Mouse (Mus musculus): ENCODE data around the gene Smarcc1. TPM values are rescaled to one million over a fixed set of nuclear protein-coding genes. Genes with fewer than 3 reads are reported as not detected.
"Not testable (repeated sequence)": the region's sequence is repeated elsewhere in the genome, so short reads cannot be mapped to it uniquely, and the experiment has no call there.

Smarcc1 gene
- polyA plus RNA-seq, 1 experiment from 2014 or later, result 190 TPM

GRCm38 (mm10) chr9:110121424-110121823, 3.9 kb downstream of the Smarcc1 start:
- WGBS, result 80% methylated on average over 4 of the region's 4 CpGs
- H3K9ac ChIP-seq (ENCODE audit: low read length), result no peak overlapping the region
- H3K4me3 ChIP-seq (ENCODE audit: low read depth, low read length), result no peak overlapping the region
- no peak for ATAC-seq (replicated peaks; ENCODE audit: low FRiP score)
- DNase-seq (ENCODE audit: low spot score), result no peak
- H3K27me3 ChIP-seq (ENCODE audit: control insufficient read depth, insufficient read depth, low read length), result no peaks in the 10 kb centered on the region
- no peaks in the 10 kb centered on the region for H3K9me3 ChIP-seq (ENCODE audit: control insufficient read depth, low read length)
- H3K36me3 ChIP-seq (ENCODE audit: control insufficient read depth, insufficient read depth, low read length), result no peaks in the 10 kb centered on the region
- H3K4me1 ChIP-seq (replicated peaks; ENCODE audit: control insufficient read depth, insufficient read depth, low read length), result peaks cover 6% of the 10 kb centered on the region; the same call in 1 of the 2 replicates
- no peak overlapping the region for H3K27ac ChIP-seq (ENCODE audit: low read depth, low read length)
- no peak overlapping the region for H3K4me2 ChIP-seq (ENCODE audit: low read depth, low read length, severe bottlenecking)

- no peaks in the 10 kb centered on the region for H3K36me3 ChIP-seq (ENCODE audit: control insufficient read depth, insufficient read depth, low read length)
- H3K9me3 ChIP-seq (ENCODE audit: control insufficient read depth, low read length), result no peaks in the 10 kb centered on the region
- no peak overlapping the region for H3K9ac ChIP-seq (ENCODE audit: low read length)
- no peaks in the 10 kb centered on the region for H3K27me3 ChIP-seq (ENCODE audit: control insufficient read depth, insufficient read depth, low read length)
- H3K4me3 ChIP-seq (ENCODE audit: low read depth, low read length), result no peak overlapping the region
- no peak for DNase-seq (ENCODE audit: low spot score)
- peaks cover 3% of the 10 kb centered on the region; the same call in 1 of the 2 replicates for H3K4me1 ChIP-seq (replicated peaks; ENCODE audit: control insufficient read depth, insufficient read depth, low read length)
- no peak overlapping the region for H3K4me2 ChIP-seq (ENCODE audit: low read depth, low read length, severe bottlenecking)
- 79% methylated on average over 2 of the region's 2 CpGs for WGBS
- no peak for ATAC-seq (replicated peaks; ENCODE audit: low FRiP score)
- no peak overlapping the region for H3K27ac ChIP-seq (ENCODE audit: low read depth, low read length)
Observed at GRCm38 (mm10) chr9:110123322-110123721, 5.8 kb downstream of the Smarcc1 start.

GRCm38 (mm10) chr9:110124008-110124540, 6.6 kb downstream of the Smarcc1 start:
- not testable (repeated sequence) for ATAC-seq (replicated peaks; ENCODE audit: low FRiP score); H3K4me2 ChIP-seq (ENCODE audit: low read depth, low read length, severe bottlenecking); H3K27ac ChIP-seq (ENCODE audit: low read depth, low read length); H3K27me3 ChIP-seq (ENCODE audit: control insufficient read depth, insufficient read depth, low read length); H3K4me3 ChIP-seq (ENCODE audit: low read depth, low read length); H3K9ac ChIP-seq (ENCODE audit: low read length); H3K36me3 ChIP-seq (ENCODE audit: control insufficient read depth, insufficient read depth, low read length); DNase-seq (ENCODE audit: low spot score); H3K4me1 ChIP-seq (replicated peaks; ENCODE audit: control insufficient read depth, insufficient read depth, low read length); H3K9me3 ChIP-seq (ENCODE audit: control insufficient read depth, low read length)
- 51% methylated on average over 2 of the region's 2 CpGs for WGBS

GRCm38 (mm10) chr9:110130896-110131524, 13.5 kb downstream of the Smarcc1 start:
- H3K27ac ChIP-seq (ENCODE audit: low read depth, low read length), result peak overlapping the region; percentile 91
- H3K36me3 ChIP-seq (ENCODE audit: control insufficient read depth, insufficient read depth, low read length), result no peaks in the 10 kb centered on the region
- peak overlapping the region; percentile 97 for H3K9ac ChIP-seq (ENCODE audit: low read length)
- ATAC-seq (replicated peaks; ENCODE audit: low FRiP score) (no peak), DNase-seq (ENCODE audit: low spot score) (no peak)
- H3K4me2 ChIP-seq (ENCODE audit: low read depth, low read length, severe bottlenecking), result peak overlapping the region; percentile 72
- WGBS, result 34% methylated on average over 10 of the region's 10 CpGs
- H3K27me3 ChIP-seq (ENCODE audit: control insufficient read depth, insufficient read depth, low read length), result no peaks in the 10 kb centered on the region
- peaks cover 8% of the 10 kb centered on the region; the same call in 1 of the 2 replicates for H3K4me1 ChIP-seq (replicated peaks; ENCODE audit: control insufficient read depth, insufficient read depth, low read length)
- H3K4me3 ChIP-seq (ENCODE audit: low read depth, low read length), result peak overlapping the region; percentile 90
- no peaks in the 10 kb centered on the region for H3K9me3 ChIP-seq (ENCODE audit: control insufficient read depth, low read length)

- peak overlapping the region; percentile 97 for H3K9ac ChIP-seq (ENCODE audit: low read length)
- peak overlapping the region; percentile 90 for H3K4me3 ChIP-seq (ENCODE audit: low read depth, low read length)
- no peaks in the 10 kb centered on the region for H3K36me3 ChIP-seq (ENCODE audit: control insufficient read depth, insufficient read depth, low read length)
- no peaks in the 10 kb centered on the region for H3K27me3 ChIP-seq (ENCODE audit: control insufficient read depth, insufficient read depth, low read length)
- peak; percentile 94 for ATAC-seq (replicated peaks; ENCODE audit: low FRiP score)
- no peaks in the 10 kb centered on the region for H3K9me3 ChIP-seq (ENCODE audit: control insufficient read depth, low read length)
- WGBS, result under 1% methylated on average over 61 of the region's 64 CpGs
- H3K4me1 ChIP-seq (replicated peaks; ENCODE audit: control insufficient read depth, insufficient read depth, low read length), result peaks cover 8% of the 10 kb centered on the region; the same call in 1 of the 2 replicates
- H3K27ac ChIP-seq (ENCODE audit: low read depth, low read length), result peak overlapping the region; percentile 91
- DNase-seq (ENCODE audit: low spot score), result peak; percentile 100
- peak overlapping the region; percentile 72 for H3K4me2 ChIP-seq (ENCODE audit: low read depth, low read length, severe bottlenecking)
Observed at GRCm38 (mm10) chr9:110131525-110132197, 14.2 kb downstream of the Smarcc1 start.

- Histone ChIP-seq H3K4me1 (replicated peaks; ENCODE audit: control insufficient read depth, insufficient read depth, low read length) (peaks cover 8% of the 10 kb centered on the region; the same call in 1 of the 2 replicates), H3K9ac (ENCODE audit: low read length) (peak overlapping the region; percentile 97), H3K4me3 (ENCODE audit: low read depth, low read length) (peak overlapping the region; percentile 90), H3K36me3 (ENCODE audit: control insufficient read depth, insufficient read depth, low read length) (no peaks in the 10 kb centered on the region; the same call in 1 of the 2 replicates), H3K27me3 (ENCODE audit: control insufficient read depth, insufficient read depth, low read length) (no peaks in the 10 kb centered on the region), H3K4me2 (ENCODE audit: low read depth, low read length, severe bottlenecking) (peak overlapping the region; percentile 72), H3K27ac (ENCODE audit: low read depth, low read length) (peak overlapping the region; percentile 91), H3K9me3 (ENCODE audit: control insufficient read depth, low read length) (no peaks in the 10 kb centered on the region)
- ATAC-seq (replicated peaks; ENCODE audit: low FRiP score) (peak; percentile 73), DNase-seq (ENCODE audit: low spot score) (peak; percentile 87)
- under 1% methylated on average over 38 of the region's 38 CpGs for WGBS
Observed at GRCm38 (mm10) chr9:110132201-110132605, 14.7 kb downstream of the Smarcc1 start.

- Histone ChIP-seq H3K9ac (ENCODE audit: low read length) (peak overlapping the region; percentile 97), H3K27ac (ENCODE audit: low read depth, low read length) (no peak overlapping the region), H3K9me3 (ENCODE audit: control insufficient read depth, low read length) (no peaks in the 10 kb centered on the region), H3K4me3 (ENCODE audit: low read depth, low read length) (peak overlapping the region; percentile 90), H3K27me3 (ENCODE audit: control insufficient read depth, insufficient read depth, low read length) (no peaks in the 10 kb centered on the region), H3K36me3 (ENCODE audit: control insufficient read depth, insufficient read depth, low read length) (no peaks in the 10 kb centered on the region; the same call in 1 of the 2 replicates), H3K4me2 (ENCODE audit: low read depth, low read length, severe bottlenecking) (peak overlapping the region; percentile 72), H3K4me1 (replicated peaks; ENCODE audit: control insufficient read depth, insufficient read depth, low read length) (peaks cover 8% of the 10 kb centered on the region; the same call in 1 of the 2 replicates)
- no peak for DNase-seq (ENCODE audit: low spot score)
- 67% methylated on average over 6 of the region's 6 CpGs for WGBS
- ATAC-seq (replicated peaks; ENCODE audit: low FRiP score), result no peak
Observed at GRCm38 (mm10) chr9:110132921-110133320, 15.4 kb downstream of the Smarcc1 start.

GRCm38 (mm10) chr9:110134176-110134575, 16.7 kb downstream of the Smarcc1 start:
- no peak overlapping the region for H3K9ac ChIP-seq (ENCODE audit: low read length)
- WGBS, result 81% methylated on average over 5 of the region's 5 CpGs
- H3K36me3 ChIP-seq (ENCODE audit: control insufficient read depth, insufficient read depth, low read length), result no peaks in the 10 kb centered on the region; the same call in 1 of the 2 replicates
- DNase-seq (ENCODE audit: low spot score) (no peak), ATAC-seq (replicated peaks; ENCODE audit: low FRiP score) (no peak)
- H3K4me1 ChIP-seq (replicated peaks; ENCODE audit: control insufficient read depth, insufficient read depth, low read length), result peaks cover 8% of the 10 kb centered on the region; the same call in 1 of the 2 replicates
- H3K4me2 ChIP-seq (ENCODE audit: low read depth, low read length, severe bottlenecking), result peak overlapping the region; percentile 72; the same call in 1 of the 2 replicates
- H3K27ac ChIP-seq (ENCODE audit: low read depth, low read length), result no peak overlapping the region
- no peaks in the 10 kb centered on the region for H3K9me3 ChIP-seq (ENCODE audit: control insufficient read depth, low read length)
- peak overlapping the region; percentile 90; the same call in 1 of the 2 replicates for H3K4me3 ChIP-seq (ENCODE audit: low read depth, low read length)
- H3K27me3 ChIP-seq (ENCODE audit: control insufficient read depth, insufficient read depth, low read length), result no peaks in the 10 kb centered on the region

All from forebrain, embryonic 11.5 days (tissue).